Mouse (Mus musculus): ENCODE data around the gene Pstk. TPM values are rescaled to one million over a fixed set of nuclear protein-coding genes. Genes with fewer than 3 reads are reported as not detected.
"Not testable (repeated sequence)": the region's sequence is repeated elsewhere in the genome, so short reads cannot be mapped to it uniquely, and the experiment has no call there.

Pstk gene
- total RNA-seq, 2 experiments from 2014 or later, result 52.9 to 61.8 TPM

GRCm38 (mm10) chr7:131410416-131411058, 39.6 kb downstream of the Pstk start, which contains the start of the genes Ikzf5 and Acadsb:
Gene Ikzf5 (minus strand): TSS chr7:131410521.
Gene Acadsb (plus strand): TSS chr7:131410601.
- intact Hi-C loops (cut with DNase I), result loop anchor here (2.0 to 10.0 kb wide), 2 partner anchors 48 to 134 kb away; partner anchors contain the start of genes 2310057M21Rik, Hmx2 and Hmx3
- peak; percentile 99 for DNase-seq (ENCODE audit: low spot score in 2 of 2)

GRCm38 (mm10) chr7:131411221-131411940, 40.4 kb downstream of the Pstk start:
- no peak for DNase-seq (ENCODE audit: low spot score in 2 of 2)
- intact Hi-C loops (cut with DNase I), result loop anchor here (2.0 to 10.0 kb wide), 2 partner anchors 49 to 133 kb away; partner anchors contain the start of genes 2310057M21Rik, Hmx2 and Hmx3

- intact Hi-C loops (cut with DNase I), result loop anchor here (2.0 to 10.0 kb wide), 2 partner anchors 49 to 133 kb away; partner anchors contain the start of genes 2310057M21Rik, Hmx2 and Hmx3
- no peak for DNase-seq (ENCODE audit: low spot score in 2 of 2)
These were observed 41.0 kb downstream of the Pstk start for GRCm38 (mm10) chr7:131411941-131412270.

- intact Hi-C loops (cut with DNase I), result loop anchor here (10.0 kb wide), 1 partner anchor 128 kb away; the partner anchor contains the start of genes Hmx2 and Hmx3
- DNase-seq (ENCODE audit: low spot score in 2 of 2), result not testable (repeated sequence)
These were observed 45.8 kb downstream of the Pstk start for GRCm38 (mm10) chr7:131416742-131417141.

GRCm38 (mm10) chr7:131417605-131418004, 46.7 kb downstream of the Pstk start:
- no peak for DNase-seq (ENCODE audit: low spot score in 2 of 2)
- intact Hi-C loops (cut with DNase I), result loop anchor here (10.0 kb wide), 1 partner anchor 127 kb away; the partner anchor contains the start of genes Hmx2 and Hmx3

- no peak for DNase-seq (ENCODE audit: low spot score in 2 of 2)
- intact Hi-C loops (cut with DNase I), result loop anchor here (10.0 kb wide), 1 partner anchor 790 kb away; no protein-coding TSS in a partner anchor
These were observed 54.0 kb downstream of the Pstk start for GRCm38 (mm10) chr7:131424912-131425311.

- DNase-seq (ENCODE audit: low spot score in 2 of 2), result no peak
- intact Hi-C loops (cut with DNase I), result loop anchor here (10.0 kb wide), 1 partner anchor 787 kb away; no protein-coding TSS in a partner anchor
These were observed 56.4 kb downstream of the Pstk start for GRCm38 (mm10) chr7:131427331-131427730.

- peak; percentile 25 to 27 for DNase-seq (ENCODE audit: low spot score in 2 of 2)
- intact Hi-C loops (cut with DNase I), result loop anchor here (1.0 to 10.0 kb wide), 2 partner anchors 133 to 450 kb away; partner anchors contain the start of gene Bub3
These were observed 61.3 kb downstream of the Pstk start for GRCm38 (mm10) chr7:131432244-131432643.

- intact Hi-C loops (cut with DNase I), result loop anchor here (10.0 kb wide), 1 partner anchor 131 kb away; the partner anchor contains the start of gene Bub3
- DNase-seq (ENCODE audit: low spot score in 2 of 2), result no peak
These were observed 63.3 kb downstream of the Pstk start for GRCm38 (mm10) chr7:131434276-131434675.

GRCm38 (mm10) chr7:131437051-131437450, 66.1 kb downstream of the Pstk start:
- no peak for DNase-seq (ENCODE audit: low spot score in 2 of 2)
- intact Hi-C loops (cut with DNase I), result loop anchor here (10.0 kb wide), 1 partner anchor 128 kb away; the partner anchor contains the start of gene Bub3

Other genes with a start within 250 kb of the Pstk start
- not detected for gene 4933402N03Rik, start 224.8 kb upstream of the Pstk start, total RNA-seq (2021)
- gene 5430419D17Rik, start 196.7 kb upstream of the Pstk start, total RNA-seq (2021), result not detected
- gene Cuzd1, start 48.8 kb upstream of the Pstk start, total RNA-seq (2021), result under 1 TPM; 0.17 to 0.18 TPM
- not detected for gene Fam24b, start 41.6 kb upstream of the Pstk start, total RNA-seq (2021)
- not detected for gene Fam24a, start 37.3 kb upstream of the Pstk start, total RNA-seq (2021)
- gene 2310057M21Rik, start 8.4 kb upstream of the Pstk start, total RNA-seq (2021), result 10 to 100 TPM; 29.6 to 31.2 TPM
- 10 to 100 TPM; 42.5 to 51.8 TPM for gene Ikzf5, start 39.4 kb downstream of the Pstk start, total RNA-seq (2021)
- 10 to 100 TPM; 76.2 to 80.4 TPM for gene Acadsb, start 39.5 kb downstream of the Pstk start, total RNA-seq (2021)
- gene Hmx3, start 171.7 kb downstream of the Pstk start, total RNA-seq (2021), result not detected
- gene Hmx2, start 177.6 kb downstream of the Pstk start, total RNA-seq (2021), result not detected
- 10 to 100 TPM; 57.1 to 64.4 TPM for gene Bub3, start 189.1 kb downstream of the Pstk start, total RNA-seq (2021)

All from left cerebral cortex, postnatal 36 days (tissue).